Mouse (Mus musculus): ENCODE measurements around the gene Omg.

DNA sequence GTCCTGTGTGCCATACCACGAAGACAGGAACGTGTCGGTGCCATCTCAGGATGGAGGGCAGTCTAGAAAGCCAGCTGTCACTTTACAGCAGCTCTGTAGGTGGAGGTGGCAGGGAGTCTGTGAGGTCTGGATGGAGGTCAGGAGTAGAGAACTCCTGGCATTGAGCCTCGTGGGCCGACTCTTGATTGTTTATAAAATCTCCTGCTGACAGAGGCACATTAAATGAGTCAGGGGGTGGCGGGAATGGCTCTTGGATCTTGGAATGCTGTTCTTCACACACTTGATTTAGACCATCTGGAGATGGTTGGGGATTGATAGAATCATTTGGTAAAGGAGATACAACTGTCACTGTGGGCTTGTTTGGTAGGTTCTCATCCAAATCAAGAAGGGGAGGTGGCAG is 11.4 kb upstream of the Omg start:
- TF ChIP-seq POLR2A (IDR thresholded peaks at IDR 0.05; ENCODE audit: extremely low read depth, insufficient read depth, low read length) (no peak), CTCF (IDR thresholded peaks at IDR 0.05; ENCODE audit: extremely low read depth, insufficient read depth, low read length) (no peak)

All from cortical plate, adult 2 months (tissue).